Mouse (Mus musculus): Measurements from ENCODE around the gene Mindy4.

GRCm38 (mm10) chr6:55256500-55257191 is 53.5 kb downstream of the Mindy4 start:
- TF ChIP-seq GABPA (IDR thresholded peaks at IDR 0.05; ENCODE audit: low read depth, low read length), result no peak
- TF ChIP-seq MAFK (IDR thresholded peaks at IDR 0.05; ENCODE audit: borderline replicate concordance, low read depth, low read length), result no peak
- no peak for TF ChIP-seq HCFC1 (IDR thresholded peaks at IDR 0.05; ENCODE audit: low read depth, low read length)
- no peak for TF ChIP-seq CTCF (IDR thresholded peaks at IDR 0.05 in 2 of 3, conservative IDR thresholded peaks at IDR 0.05 in 1 of 3; ENCODE audit: control insufficient read depth in 1 of 3, insufficient read depth in 1 of 3, low read depth in 2 of 3, low read length in 3 of 3, poor library complexity in 1 of 3, severe bottlenecking in 1 of 3)
- no peak for TF ChIP-seq CHD2 (IDR thresholded peaks at IDR 0.05; ENCODE audit: low read length)
- no peak for TF ChIP-seq MYB (IDR thresholded peaks at IDR 0.05; ENCODE audit: low read depth, low read length)
- TF ChIP-seq POLR2A (IDR thresholded peaks at IDR 0.05; ENCODE audit: control insufficient read depth in 1 of 2, insufficient read depth in 1 of 2, low read depth in 1 of 2, low read length in 2 of 2, poor library complexity in 1 of 2), result no peak
- no peak for TF ChIP-seq GATA1 (IDR thresholded peaks at IDR 0.05; ENCODE audit: low read depth, low read length)
- no peak for TF ChIP-seq E2F4 (IDR thresholded peaks at IDR 0.05; ENCODE audit: borderline replicate concordance, low read depth, low read length)
- TF ChIP-seq RAD21 (IDR thresholded peaks at IDR 0.05; ENCODE audit: low read depth, low read length), result no peak

Measured in MEL (cell line).